Mouse (Mus musculus): ENCODE data around the gene Cds1.

Gene Cds1

DNA sequence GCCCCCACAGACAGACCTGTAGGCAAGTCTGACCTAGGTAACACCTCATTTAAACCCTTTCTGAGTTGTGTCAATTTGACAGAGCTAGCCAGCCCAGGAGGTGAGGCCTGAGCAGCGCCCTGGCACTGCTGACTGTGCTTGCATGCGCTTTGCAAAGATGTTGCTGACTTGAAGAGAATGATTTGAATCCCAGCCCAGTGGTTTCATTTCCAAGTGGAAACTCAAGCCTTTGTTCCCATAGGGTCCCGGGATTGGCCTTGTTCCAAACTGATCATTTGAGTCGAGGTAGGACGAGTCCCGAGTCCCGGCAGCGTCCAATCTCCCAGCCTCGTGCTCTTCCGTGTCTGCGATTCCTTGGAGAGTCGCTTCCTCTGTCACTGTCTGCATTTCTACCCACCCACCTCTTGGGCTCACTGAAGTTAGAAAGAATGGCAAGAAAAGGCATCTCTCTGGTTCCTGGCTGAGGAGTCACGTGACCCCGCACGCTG, 14.5 kb downstream of the Cds1 start:
- no peak for DNase-seq

DNA sequence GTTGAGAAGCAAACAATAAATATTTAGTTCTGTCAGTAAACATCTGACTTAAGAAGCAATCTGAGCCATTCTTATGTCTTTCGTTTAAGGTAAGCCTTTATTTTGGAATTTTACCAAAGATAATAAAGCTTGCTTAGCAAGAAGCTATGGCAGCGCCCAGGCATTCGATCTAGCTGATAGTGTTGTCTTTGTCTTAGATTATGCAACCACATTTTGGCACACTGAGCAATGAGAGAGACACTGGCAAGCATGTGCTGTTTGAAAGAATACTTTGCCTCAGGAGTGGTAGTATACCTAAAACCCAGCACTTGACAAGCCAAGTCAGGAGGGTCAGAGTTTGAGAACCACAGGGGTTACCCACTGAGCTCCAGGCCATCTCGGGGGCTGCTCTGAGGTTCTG, 16.0 kb downstream of the Cds1 start:
- no peak for DNase-seq

DNA sequence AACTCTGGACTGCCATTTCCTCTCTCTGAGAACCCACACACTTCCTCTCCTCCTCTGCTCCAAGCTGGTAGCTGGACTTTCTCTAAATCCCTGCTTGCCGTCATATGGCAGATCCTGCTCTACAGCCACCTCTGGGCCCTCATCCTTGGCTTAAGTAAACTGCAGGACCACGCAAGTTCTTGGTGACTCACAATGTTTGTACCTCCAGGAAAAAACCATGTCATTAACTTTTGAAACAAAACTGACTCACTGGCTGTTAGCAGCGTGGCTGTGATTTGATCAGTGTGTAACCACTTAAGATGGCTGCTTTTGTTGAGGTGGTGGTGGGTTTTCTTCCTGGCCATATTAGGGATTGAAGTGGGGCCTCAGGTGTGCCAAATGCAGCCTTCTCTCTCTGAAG, 19.4 kb downstream of the Cds1 start:
- no peak for DNase-seq

- DNase-seq = no peak
Measured at GRCm38 (mm10) chr5:101784787-101785186, 19.9 kb downstream of the Cds1 start.

DNA sequence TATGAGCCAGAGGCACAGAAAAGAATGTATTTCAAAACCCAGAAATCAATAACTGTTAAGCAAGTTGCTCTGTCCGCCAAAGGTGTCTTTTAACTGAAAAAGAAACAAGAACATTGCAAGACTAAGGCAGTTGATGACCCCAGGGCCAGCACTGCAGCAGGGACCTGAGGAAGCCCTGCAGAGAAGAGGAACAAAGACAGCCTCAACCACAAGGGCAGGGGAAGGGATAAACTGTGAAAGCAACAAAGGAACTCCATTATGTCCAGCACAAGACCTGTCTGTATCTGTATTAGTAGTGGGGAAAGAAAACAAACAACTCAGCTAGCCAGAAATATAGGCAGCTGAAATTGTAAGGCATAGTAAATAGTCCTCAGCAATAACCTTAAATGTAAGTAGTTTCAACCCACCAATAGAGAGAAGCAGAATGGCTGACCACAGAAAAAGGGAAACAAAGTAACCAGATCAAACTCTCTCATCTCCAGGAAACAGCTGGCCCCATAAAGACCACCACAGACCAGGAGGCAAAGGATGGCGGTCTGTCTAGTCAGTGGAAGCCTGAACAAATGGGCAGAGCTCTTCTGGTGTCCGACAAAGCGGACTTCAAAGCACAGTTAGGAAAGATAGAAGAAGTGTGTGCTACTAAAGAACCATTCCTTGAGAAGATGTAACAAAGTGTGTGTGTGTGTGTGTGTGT, 21.1 kb downstream of the Cds1 start:
- peak; percentile 47 for DNase-seq

DNA sequence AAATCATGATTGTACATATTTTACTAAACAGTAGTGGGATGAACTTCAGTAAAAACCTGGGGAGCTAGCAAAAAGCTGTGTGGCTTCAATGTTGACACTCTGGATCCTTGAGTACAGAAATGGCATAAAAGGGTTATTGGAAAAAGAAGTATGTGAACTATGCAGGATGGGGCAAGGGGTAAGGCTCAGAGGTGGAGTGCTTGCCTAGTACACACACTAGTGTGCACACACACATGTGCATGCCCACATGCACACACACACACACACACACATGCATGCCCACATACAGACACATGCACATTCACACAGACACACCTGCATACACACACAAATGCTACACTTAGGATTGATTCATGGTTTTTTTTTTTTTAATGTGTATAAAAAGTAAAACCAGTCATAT, 24.8 kb downstream of the Cds1 start:
- DNase-seq = no peak

- DNase-seq = no peak
Measured at GRCm38 (mm10) chr5:101790560-101790959, 25.6 kb downstream of the Cds1 start.

DNA sequence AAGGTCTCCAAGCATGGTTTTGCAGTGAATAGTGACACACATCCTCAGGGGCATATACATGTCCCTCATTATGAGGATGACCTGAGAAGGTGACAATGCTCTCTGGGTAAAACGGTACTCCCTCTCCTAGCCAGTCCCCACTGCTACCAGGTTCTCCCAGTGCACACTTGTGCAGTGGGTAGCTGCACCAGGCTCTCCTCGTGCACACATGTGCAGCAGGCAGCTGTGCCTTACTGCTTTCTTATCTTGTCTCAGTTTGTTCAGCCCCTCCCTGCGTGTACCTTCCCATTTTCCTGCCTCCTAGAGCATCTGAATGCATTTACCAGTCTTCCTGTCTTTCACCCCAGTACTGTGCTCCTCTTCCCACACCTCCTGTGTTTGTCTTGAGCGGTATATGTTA, 27.7 kb downstream of the Cds1 start:
- no peak for DNase-seq

GRCm38 (mm10) chr5:101801891-101802290, 37.0 kb downstream of the Cds1 start:
- no peak for DNase-seq

DNA sequence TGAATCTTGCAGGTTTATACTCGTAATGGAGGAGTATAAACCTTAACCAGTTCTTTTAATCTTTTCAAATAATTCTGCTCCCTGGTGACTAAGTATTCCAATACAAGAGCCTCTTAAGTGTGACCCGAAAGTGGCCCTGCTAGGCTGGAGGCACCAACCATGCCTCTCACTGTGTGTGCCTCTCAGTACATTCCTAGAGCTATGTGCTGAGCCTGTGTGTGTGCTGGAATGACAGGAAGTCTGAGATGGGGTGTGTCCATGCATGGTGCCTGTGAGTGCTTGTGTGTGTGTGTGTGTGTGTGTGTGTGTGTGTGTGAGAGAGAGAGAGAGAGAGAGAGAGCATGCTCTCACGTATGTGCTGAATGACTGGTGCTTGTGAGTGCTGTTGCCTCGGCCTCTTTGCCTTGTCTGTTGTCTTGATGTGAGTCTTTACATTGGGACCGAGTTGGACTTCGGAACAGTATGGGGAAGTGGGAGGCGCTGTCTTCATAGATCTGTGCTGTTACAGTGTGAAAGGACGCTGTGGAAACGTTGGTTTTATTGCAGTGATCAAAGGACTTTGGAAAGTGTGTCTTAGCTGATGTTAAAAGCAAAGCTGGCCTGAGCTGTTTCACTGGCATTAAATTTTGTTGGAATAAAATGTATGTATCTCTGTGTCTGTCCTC, 37.6 kb downstream of the Cds1 start:
- no peak for DNase-seq

DNA sequence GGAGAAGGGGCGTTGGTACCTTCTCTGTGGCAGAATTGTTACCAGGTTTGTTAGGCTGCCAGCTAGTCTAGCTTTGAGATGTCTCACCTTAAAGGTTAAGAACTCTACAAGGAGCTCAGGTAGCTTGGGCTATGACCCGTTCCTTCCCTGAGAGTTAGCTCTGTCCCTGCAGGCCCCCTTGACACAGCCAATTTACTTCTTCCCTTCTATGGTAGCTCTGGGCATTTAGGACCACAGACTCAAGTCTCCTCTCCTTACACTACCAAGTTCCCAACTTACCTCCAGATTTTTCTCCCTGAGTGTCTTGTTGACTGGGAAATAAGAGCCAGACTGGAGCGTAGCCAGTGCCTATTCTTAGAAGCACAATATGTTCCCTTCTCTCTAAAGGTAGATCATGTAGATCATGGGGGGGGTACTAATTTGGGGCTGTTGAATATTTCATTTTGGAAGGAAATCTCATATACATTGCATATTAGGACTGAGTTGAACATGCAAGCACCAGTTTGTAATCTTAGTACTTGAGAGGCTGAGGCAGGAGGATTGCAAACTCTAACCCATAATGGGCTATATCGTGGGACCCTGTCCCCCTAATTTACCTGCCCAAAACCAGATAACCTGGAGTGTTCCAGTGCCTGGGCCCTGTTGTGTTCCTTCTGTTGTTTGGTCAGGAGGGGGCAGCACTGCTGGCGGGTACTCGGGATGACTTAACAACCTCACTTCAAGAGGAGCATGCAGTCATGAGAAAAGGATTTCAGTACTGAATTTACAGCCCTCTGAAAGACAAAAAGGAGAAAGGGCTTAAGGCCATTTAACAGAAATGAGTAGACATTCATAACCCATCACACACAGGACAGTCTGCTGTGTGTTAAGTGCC, 46.6 kb downstream of the Cds1 start:
- DNase-seq = peak; percentile 53

DNA sequence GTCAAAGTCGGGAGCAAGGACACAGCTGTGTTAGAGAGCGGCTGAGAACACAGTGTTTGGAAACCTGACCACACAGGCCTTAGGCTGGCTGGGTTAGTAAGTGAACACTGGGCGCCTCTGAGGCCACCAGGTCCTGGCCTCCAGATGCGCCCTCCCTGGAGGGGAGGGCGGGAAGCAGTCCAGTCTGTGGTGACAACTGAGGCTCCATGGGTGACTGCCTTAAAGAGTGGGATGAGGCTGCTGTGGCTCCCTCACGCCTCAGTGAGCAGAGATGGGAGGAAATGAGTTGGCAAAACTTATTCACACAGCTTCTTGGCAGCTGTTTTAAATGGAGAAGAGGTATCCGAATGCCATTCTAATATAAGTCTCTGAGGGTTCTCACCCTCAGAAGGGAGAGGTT, 51.9 kb downstream of the Cds1 start:
- no peak for DNase-seq

GRCm38 (mm10) chr5:101819216-101819615, 54.3 kb downstream of the Cds1 start:
- DNase-seq = no peak

GRCm38 (mm10) chr5:101819844-101820243, 54.9 kb downstream of the Cds1 start:
- no peak for DNase-seq

DNA sequence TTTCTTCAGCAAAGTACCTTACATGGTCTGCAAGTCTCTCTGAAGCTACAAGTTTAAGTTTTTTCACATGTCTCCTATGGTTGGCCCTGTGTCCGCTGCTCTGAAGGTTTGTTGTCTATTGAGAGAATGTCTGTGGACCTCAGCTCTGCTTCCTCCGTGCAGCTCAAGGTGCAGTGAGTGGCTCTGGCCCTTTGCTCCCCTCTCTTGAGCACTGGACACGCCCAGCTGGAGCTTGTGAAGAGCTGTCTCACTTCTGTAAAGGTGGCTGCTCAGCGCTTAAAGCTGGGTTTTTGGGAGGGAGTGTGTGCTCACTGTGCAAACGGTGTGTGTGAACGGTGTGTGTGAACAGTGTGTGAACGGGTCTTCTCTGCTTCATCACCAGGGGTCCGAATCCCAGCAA, 56.1 kb downstream of the Cds1 start:
- DNase-seq = no peak

- no peak for DNase-seq
Measured at GRCm38 (mm10) chr5:101821491-101822310, 56.8 kb downstream of the Cds1 start.

- DNase-seq = no peak
Measured at GRCm38 (mm10) chr5:101822311-101822670, 57.4 kb downstream of the Cds1 start.

GRCm38 (mm10) chr5:101825111-101825911, 60.4 kb downstream of the Cds1 start:
- no peak for DNase-seq

DNA sequence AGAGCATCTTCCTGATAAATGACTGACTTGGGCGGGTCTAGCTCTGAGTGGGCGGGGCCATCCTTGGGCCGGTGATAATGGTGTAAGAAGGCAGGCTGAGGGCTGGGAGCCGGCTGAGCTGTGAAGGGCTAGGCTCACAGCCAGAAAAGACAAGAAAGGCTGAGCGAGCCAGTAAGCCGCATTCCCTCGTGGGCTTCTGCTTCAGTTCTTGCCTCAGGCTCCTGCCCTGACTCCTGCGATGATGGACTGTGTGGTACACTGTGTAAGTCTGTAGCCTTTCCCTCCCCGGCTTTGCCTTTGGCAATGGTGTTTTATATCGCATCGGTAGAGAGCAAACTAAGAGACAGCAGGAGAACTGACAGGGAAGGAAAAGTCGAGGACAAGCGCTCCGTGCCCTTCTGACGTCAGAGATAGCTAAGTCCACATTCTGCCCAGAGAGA, 61.6 kb downstream of the Cds1 start:
- peak; percentile 37 for DNase-seq

DNA sequence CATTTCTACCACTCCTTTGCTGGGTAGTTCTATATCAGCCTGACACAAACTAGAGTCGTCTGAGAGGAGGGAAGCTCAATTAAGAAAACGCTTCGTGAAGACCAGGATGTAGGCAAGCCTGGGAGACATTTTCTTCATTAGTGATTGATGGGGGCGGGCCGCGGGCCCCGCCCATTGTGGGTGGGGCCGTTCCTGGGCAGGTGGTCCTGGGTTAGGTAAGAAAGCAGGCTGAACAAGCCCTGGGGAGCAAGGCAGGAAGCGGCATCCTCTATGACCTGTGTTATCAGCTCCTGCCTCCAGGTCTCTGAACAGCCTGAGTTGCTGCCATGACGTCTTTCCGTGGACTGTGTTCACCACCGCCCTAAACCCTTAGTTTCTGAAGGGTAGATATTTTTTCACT, 62.5 kb downstream of the Cds1 start:
- DNase-seq = no peak

- DNase-seq = no peak
Measured at GRCm38 (mm10) chr5:101828932-101829331, 64.0 kb downstream of the Cds1 start.

DNA sequence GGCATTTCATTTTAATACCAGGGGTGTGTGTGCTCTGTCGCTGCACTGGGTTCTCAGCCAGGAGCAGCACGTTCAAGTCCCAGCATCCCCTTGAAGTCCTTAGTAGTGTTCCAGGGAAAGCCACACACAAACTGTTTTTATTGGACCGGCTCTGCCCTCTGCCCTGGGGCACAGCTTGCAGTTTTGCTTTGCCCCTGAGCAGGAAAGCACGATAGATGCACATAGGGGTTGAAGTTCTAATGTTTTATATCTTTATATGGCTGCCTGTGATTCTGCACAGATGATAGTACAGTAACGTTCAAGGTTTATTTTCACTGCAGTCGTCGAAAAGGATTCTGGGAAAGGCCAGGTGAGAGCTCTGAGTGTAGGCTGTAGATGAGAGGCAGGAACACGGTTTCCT, 65.2 kb downstream of the Cds1 start:
- no peak for DNase-seq
